Mouse (Mus musculus): ENCODE measurements at regions not wholly inside any gene's neighbourhood (a gene's known extent, or its start where the extent isn't known, plus 50 kb on each side); places are given as distances from the start of the nearest gene placed in this dataset.

GRCm38 (mm10) chr3:33440905-33441304, 297.9 kb upstream of the Pex5l start:
- no peak for ATAC-seq (replicated peaks; ENCODE audit: insufficient number of reproducible peaks, low FRiP score, low TSS enrichment, low read depth)

DNA sequence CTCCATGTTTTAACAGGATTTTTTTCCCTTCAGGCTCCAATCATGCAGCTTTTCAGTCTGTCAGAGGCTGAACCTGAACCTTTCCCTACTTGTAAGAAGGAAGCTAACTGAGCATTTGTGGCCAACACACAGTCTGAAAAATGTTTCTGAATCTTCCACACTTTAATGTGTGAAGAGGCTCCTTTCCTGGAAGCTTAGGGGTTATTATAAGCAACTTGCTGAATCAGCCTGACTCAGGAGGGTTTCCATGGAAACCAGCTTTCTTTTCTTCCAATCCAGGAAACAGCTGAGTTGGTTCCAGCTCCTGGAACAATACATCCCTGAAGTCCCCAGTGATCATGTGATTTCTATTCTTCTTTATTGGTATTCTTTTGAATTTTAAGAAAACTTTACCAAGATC, 297.5 kb upstream of the Pex5l start:
- H3K4me3 ChIP-seq (ENCODE audit: low read depth, low read length), result no peak overlapping the region
- no peaks in the 10 kb centered on the region for H3K4me1 ChIP-seq (ENCODE audit: control insufficient read depth, insufficient read depth, low read length)
- no peak overlapping the region for H3K9ac ChIP-seq (replicated peaks; ENCODE audit: low read length)
- no peaks in the 10 kb centered on the region for H3K27me3 ChIP-seq (ENCODE audit: control insufficient read depth, insufficient read depth, low read length)
- peak; percentile 51 for DNase-seq (ENCODE audit: low spot score)
- H3K9me3 ChIP-seq (replicated peaks; ENCODE audit: control insufficient read depth, low read length), result no peaks in the 10 kb centered on the region
- H3K27ac ChIP-seq (replicated peaks; ENCODE audit: low read depth, low read length), result no peak overlapping the region
- ATAC-seq (replicated peaks; ENCODE audit: insufficient number of reproducible peaks, low FRiP score, low TSS enrichment, low read depth), result no peak; the same call in 1 of the 2 replicates
- H3K4me2 ChIP-seq (ENCODE audit: low read depth, low read length), result no peak overlapping the region
- H3K36me3 ChIP-seq (replicated peaks; ENCODE audit: control insufficient read depth, insufficient read depth, low read depth, low read length), result no peaks in the 10 kb centered on the region

More at GRCm38 (mm10) chr3:33440905-33441304, 297.9 kb upstream of the Pex5l start:
- Histone ChIP-seq H3K27me3 (ENCODE audit: control insufficient read depth, insufficient read depth, low read length) (no peaks in the 10 kb centered on the region), H3K9ac (replicated peaks; ENCODE audit: low read length) (no peak overlapping the region), H3K36me3 (replicated peaks; ENCODE audit: control insufficient read depth, insufficient read depth, low read depth, low read length) (no peaks in the 10 kb centered on the region), H3K27ac (replicated peaks; ENCODE audit: low read depth, low read length) (no peak overlapping the region), H3K9me3 (replicated peaks; ENCODE audit: control insufficient read depth, low read length) (no peaks in the 10 kb centered on the region), H3K4me2 (ENCODE audit: low read depth, low read length) (no peak overlapping the region), H3K4me3 (ENCODE audit: low read depth, low read length) (no peak overlapping the region), H3K4me1 (ENCODE audit: control insufficient read depth, insufficient read depth, low read length) (no peaks in the 10 kb centered on the region)
- DNase-seq (ENCODE audit: low spot score), result no peak
- 69% methylated on average over 2 of the region's 2 CpGs for WGBS

DNA sequence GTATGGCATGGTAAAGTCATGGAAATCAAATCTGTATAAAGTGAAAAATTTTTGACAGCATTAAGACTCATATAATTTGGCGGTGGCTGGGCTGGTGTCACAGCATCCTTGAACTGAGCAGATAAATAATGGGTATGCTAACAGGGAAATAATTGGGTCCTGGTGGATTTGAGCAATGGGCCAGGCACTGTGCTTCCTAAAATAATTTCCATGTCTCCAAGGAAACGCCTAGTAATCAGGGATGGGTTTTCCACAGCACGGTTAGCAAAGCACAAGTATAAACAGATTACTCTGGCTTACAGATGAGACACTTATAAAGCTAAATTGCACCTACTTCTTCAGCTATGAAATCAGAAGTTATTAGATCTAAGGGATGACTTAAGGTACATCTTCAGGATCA, 273.9 kb upstream of the Pex5l start:
- Histone ChIP-seq H3K4me2 (ENCODE audit: low read depth, low read length) (no peak overlapping the region), H3K9ac (replicated peaks; ENCODE audit: low read length) (no peak overlapping the region), H3K9me3 (replicated peaks; ENCODE audit: control insufficient read depth, low read length) (no peaks in the 10 kb centered on the region), H3K36me3 (replicated peaks; ENCODE audit: control insufficient read depth, insufficient read depth, low read depth, low read length) (no peaks in the 10 kb centered on the region), H3K4me1 (ENCODE audit: control insufficient read depth, insufficient read depth, low read length) (no peaks in the 10 kb centered on the region), H3K4me3 (ENCODE audit: low read depth, low read length) (no peak overlapping the region), H3K27ac (replicated peaks; ENCODE audit: low read depth, low read length) (no peak overlapping the region), H3K27me3 (ENCODE audit: control insufficient read depth, insufficient read depth, low read length) (no peaks in the 10 kb centered on the region)
- DNase-seq (ENCODE audit: low spot score) (no peak), ATAC-seq (replicated peaks; ENCODE audit: insufficient number of reproducible peaks, low FRiP score, low TSS enrichment, low read depth) (no peak)
- 71% methylated on average over 3 of the region's 3 CpGs for WGBS

GRCm38 (mm10) chr3:33416321-33416720, 273.3 kb upstream of the Pex5l start:
- DNase-seq (ENCODE audit: low spot score) (no peak), ATAC-seq (replicated peaks; ENCODE audit: insufficient number of reproducible peaks, low FRiP score, low TSS enrichment, low read depth) (no peak)
- Histone ChIP-seq H3K36me3 (replicated peaks; ENCODE audit: control insufficient read depth, insufficient read depth, low read depth, low read length) (no peaks in the 10 kb centered on the region), H3K27ac (replicated peaks; ENCODE audit: low read depth, low read length) (no peak overlapping the region), H3K27me3 (ENCODE audit: control insufficient read depth, insufficient read depth, low read length) (no peaks in the 10 kb centered on the region), H3K9ac (replicated peaks; ENCODE audit: low read length) (no peak overlapping the region), H3K4me1 (ENCODE audit: control insufficient read depth, insufficient read depth, low read length) (no peaks in the 10 kb centered on the region), H3K9me3 (replicated peaks; ENCODE audit: control insufficient read depth, low read length) (no peaks in the 10 kb centered on the region), H3K4me3 (ENCODE audit: low read depth, low read length) (no peak overlapping the region), H3K4me2 (ENCODE audit: low read depth, low read length) (no peak overlapping the region)
- WGBS, result 62% methylated on average over 1 of the region's 1 CpGs

DNA sequence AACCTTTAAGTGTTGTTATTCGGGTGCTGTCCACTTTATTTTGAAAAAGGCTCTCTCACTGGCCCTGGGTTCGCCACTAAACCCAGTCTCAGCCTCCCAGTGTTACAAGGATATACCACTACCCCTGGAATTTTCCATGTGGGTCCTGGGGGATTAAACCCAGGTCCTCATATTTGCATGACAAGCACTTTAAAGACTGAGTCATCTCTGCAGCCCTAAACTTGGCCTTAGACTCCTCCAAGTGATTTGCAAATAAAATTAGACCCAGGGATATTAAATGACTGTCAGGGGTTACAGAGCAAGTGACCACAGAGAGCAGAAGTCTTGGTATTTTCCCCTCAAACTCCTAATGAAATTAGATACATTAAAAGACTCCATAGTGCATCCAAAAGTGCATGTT, 258.9 kb upstream of the Pex5l start:
- H3K4me3 ChIP-seq (ENCODE audit: low read depth, low read length), result no peak overlapping the region
- WGBS, result 78% methylated on average over 2 of the region's 2 CpGs
- no peak for ATAC-seq (replicated peaks; ENCODE audit: insufficient number of reproducible peaks, low FRiP score, low TSS enrichment, low read depth)
- no peak for DNase-seq (ENCODE audit: low spot score)
- no peak overlapping the region for H3K4me2 ChIP-seq (ENCODE audit: low read depth, low read length)
- H3K27ac ChIP-seq (replicated peaks; ENCODE audit: low read depth, low read length), result no peak overlapping the region
- no peaks in the 10 kb centered on the region for H3K4me1 ChIP-seq (ENCODE audit: control insufficient read depth, insufficient read depth, low read length)
- no peak overlapping the region for H3K9ac ChIP-seq (replicated peaks; ENCODE audit: low read length)
- no peaks in the 10 kb centered on the region for H3K9me3 ChIP-seq (replicated peaks; ENCODE audit: control insufficient read depth, low read length)
- H3K27me3 ChIP-seq (ENCODE audit: control insufficient read depth, insufficient read depth, low read length), result no peaks in the 10 kb centered on the region
- no peaks in the 10 kb centered on the region for H3K36me3 ChIP-seq (replicated peaks; ENCODE audit: control insufficient read depth, insufficient read depth, low read depth, low read length)

- Histone ChIP-seq H3K4me2 (ENCODE audit: low read depth, low read length) (no peak overlapping the region), H3K36me3 (replicated peaks; ENCODE audit: control insufficient read depth, insufficient read depth, low read depth, low read length) (no peaks in the 10 kb centered on the region), H3K4me3 (ENCODE audit: low read depth, low read length) (no peak overlapping the region), H3K27me3 (ENCODE audit: control insufficient read depth, insufficient read depth, low read length) (no peaks in the 10 kb centered on the region), H3K9me3 (replicated peaks; ENCODE audit: control insufficient read depth, low read length) (no peaks in the 10 kb centered on the region), H3K4me1 (ENCODE audit: control insufficient read depth, insufficient read depth, low read length) (no peaks in the 10 kb centered on the region), H3K27ac (replicated peaks; ENCODE audit: low read depth, low read length) (no peak overlapping the region), H3K9ac (replicated peaks; ENCODE audit: low read length) (no peak overlapping the region)
- ATAC-seq (replicated peaks; ENCODE audit: insufficient number of reproducible peaks, low FRiP score, low TSS enrichment, low read depth) (no peak), DNase-seq (ENCODE audit: low spot score) (no peak)
- 77% methylated on average over 8 of the region's 8 CpGs for WGBS
Measured at GRCm38 (mm10) chr3:33399321-33399720, 256.3 kb upstream of the Pex5l start.

DNA sequence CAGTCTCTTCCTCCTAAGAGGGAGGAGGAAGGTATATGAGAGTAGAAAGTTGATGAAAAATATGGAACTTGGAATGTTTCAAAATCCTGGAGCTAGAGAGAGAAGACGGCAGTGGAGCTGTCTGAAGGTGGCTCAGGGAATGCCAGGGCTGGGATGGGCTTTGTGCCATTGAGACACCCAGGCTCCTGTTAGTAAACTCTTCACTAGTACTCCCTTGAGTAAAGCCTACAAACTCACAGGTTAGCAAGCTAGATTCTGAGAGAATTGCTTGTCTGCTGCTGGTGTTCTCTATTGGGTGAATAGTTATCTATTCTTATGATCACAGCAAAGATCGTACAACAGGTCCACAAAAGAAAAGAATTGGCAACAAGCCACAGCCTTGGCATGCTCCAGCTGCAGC, 255.3 kb upstream of the Pex5l start:
- H3K4me1 ChIP-seq (ENCODE audit: control insufficient read depth, insufficient read depth, low read length), result no peaks in the 10 kb centered on the region
- H3K4me3 ChIP-seq (ENCODE audit: low read depth, low read length), result no peak overlapping the region
- no peak overlapping the region for H3K4me2 ChIP-seq (ENCODE audit: low read depth, low read length)
- no peaks in the 10 kb centered on the region for H3K27me3 ChIP-seq (ENCODE audit: control insufficient read depth, insufficient read depth, low read length)
- H3K9me3 ChIP-seq (replicated peaks; ENCODE audit: control insufficient read depth, low read length), result no peaks in the 10 kb centered on the region
- WGBS, result 86% methylated on average over 2 of the region's 2 CpGs
- ATAC-seq (replicated peaks; ENCODE audit: insufficient number of reproducible peaks, low FRiP score, low TSS enrichment, low read depth) (no peak), DNase-seq (ENCODE audit: low spot score) (no peak)
- no peak overlapping the region for H3K27ac ChIP-seq (replicated peaks; ENCODE audit: low read depth, low read length)
- no peak overlapping the region for H3K9ac ChIP-seq (replicated peaks; ENCODE audit: low read length)
- no peaks in the 10 kb centered on the region for H3K36me3 ChIP-seq (replicated peaks; ENCODE audit: control insufficient read depth, insufficient read depth, low read depth, low read length)

- H3K4me2 ChIP-seq (ENCODE audit: low read depth, low read length), result no peak overlapping the region
- H3K4me1 ChIP-seq (ENCODE audit: control insufficient read depth, insufficient read depth, low read length), result no peaks in the 10 kb centered on the region
- WGBS, result 56% methylated on average over 6 of the region's 6 CpGs
- H3K9ac ChIP-seq (replicated peaks; ENCODE audit: low read length), result no peak overlapping the region
- no peaks in the 10 kb centered on the region for H3K27me3 ChIP-seq (ENCODE audit: control insufficient read depth, insufficient read depth, low read length)
- no peak overlapping the region for H3K4me3 ChIP-seq (ENCODE audit: low read depth, low read length)
- DNase-seq (ENCODE audit: low spot score) (peak; percentile 61), ATAC-seq (replicated peaks; ENCODE audit: insufficient number of reproducible peaks, low FRiP score, low TSS enrichment, low read depth) (no peak)
- H3K27ac ChIP-seq (replicated peaks; ENCODE audit: low read depth, low read length), result no peak overlapping the region
- H3K9me3 ChIP-seq (replicated peaks; ENCODE audit: control insufficient read depth, low read length), result no peaks in the 10 kb centered on the region
- H3K36me3 ChIP-seq (replicated peaks; ENCODE audit: control insufficient read depth, insufficient read depth, low read depth, low read length), result no peaks in the 10 kb centered on the region
Measured at GRCm38 (mm10) chr3:33397217-33397616, 254.2 kb upstream of the Pex5l start.

GRCm38 (mm10) chr3:33392541-33392822, 249.4 kb upstream of the Pex5l start:
- ATAC-seq (replicated peaks; ENCODE audit: insufficient number of reproducible peaks, low FRiP score, low TSS enrichment, low read depth) (no peak), DNase-seq (ENCODE audit: low spot score) (no peak)
- Histone ChIP-seq H3K4me1 (ENCODE audit: control insufficient read depth, insufficient read depth, low read length) (no peaks in the 10 kb centered on the region), H3K27ac (replicated peaks; ENCODE audit: low read depth, low read length) (no peak overlapping the region), H3K9ac (replicated peaks; ENCODE audit: low read length) (no peak overlapping the region), H3K9me3 (replicated peaks; ENCODE audit: control insufficient read depth, low read length) (no peaks in the 10 kb centered on the region), H3K4me2 (ENCODE audit: low read depth, low read length) (no peak overlapping the region), H3K27me3 (ENCODE audit: control insufficient read depth, insufficient read depth, low read length) (no peaks in the 10 kb centered on the region), H3K36me3 (replicated peaks; ENCODE audit: control insufficient read depth, insufficient read depth, low read depth, low read length) (no peaks in the 10 kb centered on the region), H3K4me3 (ENCODE audit: low read depth, low read length) (no peak overlapping the region)
- 64% methylated on average over 1 of the region's 1 CpGs for WGBS

All from embryonic facial prominence, embryonic 11.5 days (tissue).